Mouse (Mus musculus): ENCODE measurements around the gene Exosc8. TPM values are rescaled to one million over a fixed set of nuclear protein-coding genes. Genes with fewer than 3 reads are reported as not detected.

The Exosc8 gene
- polyA plus RNA-seq, 1 experiment from 2014 or later: 80.5 TPM

DNA sequence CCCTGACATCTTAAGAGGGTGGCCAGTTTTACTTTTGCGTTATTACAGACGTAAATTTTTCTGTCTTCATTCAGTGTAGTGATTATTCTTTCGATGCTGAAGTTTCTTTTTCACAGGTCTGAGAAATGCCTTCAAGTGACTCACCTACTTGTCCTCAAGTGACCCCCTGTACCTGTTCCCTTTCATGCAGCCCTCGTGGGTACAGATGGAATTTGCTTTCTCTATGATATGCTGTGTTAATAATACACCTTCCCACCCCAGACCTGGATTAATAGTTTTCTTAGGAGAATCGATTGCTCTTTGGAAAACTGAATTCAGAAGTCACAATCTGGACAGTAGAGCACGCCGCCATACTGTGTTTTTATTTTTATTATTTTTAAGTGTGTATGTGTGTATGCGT is 2.1 kb upstream of the Exosc8 start:
- peaks cover 26% of the 10 kb centered on the region; the same call in 1 of the 2 replicates for H3K36me3 ChIP-seq (ENCODE audit: insufficient read depth, low read length)
- WGBS: 95% methylated on average over 8 of the region's 8 CpGs

DNA sequence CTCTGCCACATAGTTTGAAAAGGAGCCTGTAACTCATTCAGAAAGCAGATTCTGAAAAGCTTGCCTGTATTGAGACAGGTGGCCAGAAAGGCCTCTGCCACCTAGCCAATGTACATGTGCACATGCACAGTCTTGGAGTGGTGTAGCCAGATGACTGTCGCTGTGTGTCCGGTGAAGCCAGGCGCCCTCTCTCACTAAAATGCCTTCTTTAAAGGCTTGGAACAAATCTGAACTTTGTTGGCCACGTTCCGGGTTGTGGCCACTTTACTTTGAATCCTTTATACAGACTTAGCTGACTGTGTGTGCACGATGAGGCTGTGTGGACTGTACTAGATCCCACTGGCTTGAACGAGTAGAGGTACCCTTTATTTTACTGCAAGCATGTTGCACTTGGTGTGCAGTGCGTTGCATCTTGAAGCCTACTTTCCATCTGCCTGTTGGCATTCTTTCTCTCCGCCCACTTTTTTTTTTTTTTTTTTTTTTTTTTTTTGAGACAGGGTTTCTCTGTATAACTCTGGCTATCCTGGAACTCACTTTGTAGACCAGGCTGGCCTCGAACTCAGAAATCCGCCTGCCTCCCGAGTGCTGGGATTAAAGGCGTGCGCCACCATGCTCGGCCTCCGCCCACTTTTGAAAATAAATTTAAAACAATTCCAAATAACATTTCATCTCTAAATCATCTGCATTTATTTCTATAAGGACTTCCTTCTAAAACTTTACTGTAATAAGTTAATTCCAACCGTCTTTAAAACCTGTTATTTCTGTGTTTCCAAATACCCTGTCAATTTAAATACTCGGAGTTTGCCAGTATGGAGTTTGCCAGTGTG is 1.1 kb upstream of the Exosc8 start:
- DNase-seq (ENCODE audit: low spot score): peak; percentile 24

More for the DNA sequence above, 2.1 kb upstream of the Exosc8 start:
- DNase-seq (ENCODE audit: low spot score) (no peak), ATAC-seq (replicated peaks; ENCODE audit: low FRiP score, low read depth) (no peak)
- H3K9ac ChIP-seq (ENCODE audit: low read depth, low read length): no peak overlapping the region
- H3K9me3 ChIP-seq (replicated peaks; ENCODE audit: low read length): no peaks in the 10 kb centered on the region
- H3K4me1 ChIP-seq (replicated peaks; ENCODE audit: insufficient read depth, low read length): 0 out of 2 replicates have a peak, but pooled peaks cover 7% of the 10 kb centered on the region
- no peaks in the 10 kb centered on the region for H3K27me3 ChIP-seq (ENCODE audit: insufficient read depth, low read length)
- no peak overlapping the region for H3K27ac ChIP-seq
- no peak for TF ChIP-seq CTCF (IDR thresholded peaks at IDR 0.05; ENCODE audit: low read depth)
- H3K4me2 ChIP-seq (ENCODE audit: low read length): no peak overlapping the region
- no peak overlapping the region for H3K4me3 ChIP-seq (replicated peaks; ENCODE audit: low read depth, low read length)

GRCm38 (mm10) chr3:54734411-54735246 is 564 bp downstream of the Exosc8 start:
- peaks cover 37% of the 10 kb centered on the region for H3K36me3 ChIP-seq (ENCODE audit: insufficient read depth, low read length)

More for the DNA sequence above, 1.1 kb upstream of the Exosc8 start:
- 55% methylated on average over 18 of the region's 18 CpGs for WGBS
- peak overlapping the region; percentile 86 for H3K4me2 ChIP-seq (ENCODE audit: low read length)
- H3K36me3 ChIP-seq (ENCODE audit: insufficient read depth, low read length): peaks cover 24% of the 10 kb centered on the region; the same call in 1 of the 2 replicates
- peak overlapping the region; percentile 99; the same call in 1 of the 2 replicates for H3K27ac ChIP-seq
- no peaks in the 10 kb centered on the region for H3K9me3 ChIP-seq (replicated peaks; ENCODE audit: low read length)
- 0 out of 2 replicates have a peak, but pooled peaks cover 7% of the 10 kb centered on the region for H3K4me1 ChIP-seq (replicated peaks; ENCODE audit: insufficient read depth, low read length)
- H3K27me3 ChIP-seq (ENCODE audit: insufficient read depth, low read length): no peaks in the 10 kb centered on the region
- ATAC-seq (replicated peaks; ENCODE audit: low FRiP score, low read depth): no peak
- peak overlapping the region; percentile 76 for H3K9ac ChIP-seq (ENCODE audit: low read depth, low read length)
- H3K4me3 ChIP-seq (replicated peaks; ENCODE audit: low read depth, low read length): peak overlapping the region; percentile 95
- no peak for TF ChIP-seq CTCF (IDR thresholded peaks at IDR 0.05; ENCODE audit: low read depth)

GRCm38 (mm10) chr3:54732371-54732770 is 2.8 kb downstream of the Exosc8 start:
- no peak overlapping the region for H3K4me2 ChIP-seq (ENCODE audit: low read length)
- TF ChIP-seq CTCF (IDR thresholded peaks at IDR 0.05; ENCODE audit: low read depth): no peak
- ATAC-seq (replicated peaks; ENCODE audit: low FRiP score, low read depth) (no peak), DNase-seq (ENCODE audit: low spot score) (no peak)
- H3K9ac ChIP-seq (ENCODE audit: low read depth, low read length): no peak overlapping the region
- H3K27ac ChIP-seq: no peak overlapping the region
- peaks cover 49% of the 10 kb centered on the region for H3K36me3 ChIP-seq (ENCODE audit: insufficient read depth, low read length)
- H3K4me3 ChIP-seq (replicated peaks; ENCODE audit: low read depth, low read length): no peak overlapping the region
- no peaks in the 10 kb centered on the region for H3K9me3 ChIP-seq (replicated peaks; ENCODE audit: low read length)
- WGBS: 81% methylated on average over 4 of the region's 4 CpGs
- 0 out of 2 replicates have a peak, but pooled peaks cover 7% of the 10 kb centered on the region for H3K4me1 ChIP-seq (replicated peaks; ENCODE audit: insufficient read depth, low read length)
- H3K27me3 ChIP-seq (ENCODE audit: insufficient read depth, low read length): no peaks in the 10 kb centered on the region

More at GRCm38 (mm10) chr3:54734411-54735246, 564 bp downstream of the Exosc8 start:
- WGBS: under 1% methylated on average over 84 of the region's 84 CpGs
- peak; percentile 90 for DNase-seq (ENCODE audit: low spot score)
- no peaks in the 10 kb centered on the region for H3K9me3 ChIP-seq (replicated peaks; ENCODE audit: low read length)
- peak overlapping the region; percentile 95 for H3K4me3 ChIP-seq (replicated peaks; ENCODE audit: low read depth, low read length)
- no peaks in the 10 kb centered on the region for H3K27me3 ChIP-seq (ENCODE audit: insufficient read depth, low read length)
- H3K9ac ChIP-seq (ENCODE audit: low read depth, low read length): peak overlapping the region; percentile 76
- H3K4me2 ChIP-seq (ENCODE audit: low read length): peak overlapping the region; percentile 86
- peak overlapping the region; percentile 99 for H3K27ac ChIP-seq
- 0 out of 2 replicates have a peak, but pooled peaks cover 7% of the 10 kb centered on the region for H3K4me1 ChIP-seq (replicated peaks; ENCODE audit: insufficient read depth, low read length)
- TF ChIP-seq CTCF (IDR thresholded peaks at IDR 0.05; ENCODE audit: low read depth): no peak
- ATAC-seq (replicated peaks; ENCODE audit: low FRiP score, low read depth): peak; percentile 93

- Histone ChIP-seq H3K27me3 (ENCODE audit: insufficient read depth, low read length) (no peaks in the 10 kb centered on the region), H3K27ac (no peak overlapping the region), H3K4me1 (replicated peaks; ENCODE audit: insufficient read depth, low read length) (0 out of 2 replicates have a peak, but pooled peaks cover 7% of the 10 kb centered on the region), H3K9me3 (replicated peaks; ENCODE audit: low read length) (no peaks in the 10 kb centered on the region), H3K36me3 (ENCODE audit: insufficient read depth, low read length) (peaks cover 55% of the 10 kb centered on the region), H3K4me2 (ENCODE audit: low read length) (no peak overlapping the region), H3K4me3 (replicated peaks; ENCODE audit: low read depth, low read length) (no peak overlapping the region), H3K9ac (ENCODE audit: low read depth, low read length) (no peak overlapping the region)
- ATAC-seq (replicated peaks; ENCODE audit: low FRiP score, low read depth) (no peak), DNase-seq (ENCODE audit: low spot score) (peak; percentile 49)
- 35% methylated on average over 8 of the region's 8 CpGs for WGBS
- TF ChIP-seq CTCF (IDR thresholded peaks at IDR 0.05; ENCODE audit: low read depth): no peak
Observed at GRCm38 (mm10) chr3:54731626-54732150, 3.5 kb downstream of the Exosc8 start.

DNA sequence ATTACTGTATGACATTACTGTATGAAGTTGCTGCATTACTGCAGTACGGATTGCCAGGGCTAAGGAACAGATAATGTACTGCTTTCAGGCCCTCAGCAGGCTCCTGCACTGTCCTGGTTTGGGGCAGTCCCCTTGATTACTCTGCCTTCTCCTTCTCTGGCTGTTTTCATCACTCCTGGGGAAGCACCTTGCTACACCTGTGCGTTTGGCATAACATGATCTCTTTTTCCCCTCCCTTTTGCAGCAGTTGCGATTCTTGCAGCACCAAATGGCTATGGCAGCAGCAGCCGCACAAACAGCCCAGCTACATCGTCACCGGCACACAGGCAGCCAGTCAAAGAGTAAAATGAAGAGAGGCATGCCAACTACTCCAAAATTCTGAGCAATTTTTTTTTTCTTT is 7.1 kb downstream of the Exosc8 start:
- no peak overlapping the region for H3K4me3 ChIP-seq (replicated peaks; ENCODE audit: low read depth, low read length)
- H3K27ac ChIP-seq: no peak overlapping the region
- no peaks in the 10 kb centered on the region for H3K4me1 ChIP-seq (replicated peaks; ENCODE audit: insufficient read depth, low read length)
- ATAC-seq (replicated peaks; ENCODE audit: low FRiP score, low read depth) (no peak), DNase-seq (ENCODE audit: low spot score) (no peak)
- no peak for TF ChIP-seq CTCF (IDR thresholded peaks at IDR 0.05; ENCODE audit: low read depth)
- no peak overlapping the region for H3K9ac ChIP-seq (ENCODE audit: low read depth, low read length)
- peaks cover 68% of the 10 kb centered on the region for H3K36me3 ChIP-seq (ENCODE audit: insufficient read depth, low read length)
- 87% methylated on average over 6 of the region's 6 CpGs for WGBS
- no peak overlapping the region for H3K4me2 ChIP-seq (ENCODE audit: low read length)
- no peaks in the 10 kb centered on the region for H3K9me3 ChIP-seq (replicated peaks; ENCODE audit: low read length)
- H3K27me3 ChIP-seq (ENCODE audit: insufficient read depth, low read length): no peaks in the 10 kb centered on the region
